Mouse (Mus musculus): ENCODE measurements around the gene Prss58.

DNA sequence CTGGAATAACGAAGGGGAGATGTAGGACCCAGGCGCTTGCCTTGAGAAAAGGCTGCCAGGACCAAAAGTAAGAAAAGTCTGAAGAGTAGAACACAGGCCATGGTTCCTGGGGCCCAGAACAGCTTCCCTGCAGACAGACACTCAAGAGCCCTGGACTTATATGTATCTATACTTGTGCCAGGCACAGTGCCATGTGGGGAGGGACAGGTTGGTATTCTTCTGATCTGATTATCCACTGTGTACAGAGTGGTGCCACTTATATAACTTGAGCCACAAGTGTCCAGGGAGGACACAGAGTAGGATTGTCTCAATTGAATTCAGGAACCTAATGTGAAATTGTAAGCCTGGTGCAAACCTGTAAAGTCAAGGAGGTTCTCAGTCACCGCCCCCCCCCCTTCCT is 12.8 kb downstream of the Prss58 start, which contains the start of gene Moxd2:
- TF ChIP-seq CTCF (IDR thresholded peaks at IDR 0.05; ENCODE audit: low read depth): no peak
- TF ChIP-seq EP300 (IDR thresholded peaks at IDR 0.05; ENCODE audit: low read depth): no peak

Data from heart, postnatal 0 days (tissue).